Mouse (Mus musculus) heart, adult 2 months (tissue): ENCODE measurements at regions not wholly inside any gene's neighbourhood (a gene's known extent, or its start where the extent isn't known, plus 50 kb on each side); places are given as distances from the start of the nearest gene placed in this dataset.

ENCODE experiments used
- DNase-seq, 2 experiments: peaks; one replicate each; pipeline ENCODE4 v3.0.0; 2021
- H3K27ac ChIP-seq: fragments of 200-600 bp; 2 replicates; pipeline ENCODE4 v1.8.1; 2022
- H3K27me3 ChIP-seq: fragments of 200-500 bp; 2 replicates; pipeline ENCODE4 v1.6.1; 2012; ENCODE audit warnings: mild to moderate bottlenecking, low read length, inconsistent platforms, mixed read lengths; ENCODE audit not compliant: control insufficient read depth, insufficient read depth
- H3K36me3 ChIP-seq: fragments of 200-500 bp; 2 replicates; pipeline ENCODE4 v1.6.1; 2012; ENCODE audit warnings: low read length, inconsistent platforms; ENCODE audit not compliant: control insufficient read depth, insufficient read depth
- H3K4me1 ChIP-seq: fragments of 200-500 bp; 2 replicates; pipeline ENCODE4 v1.6.1; 2011; ENCODE audit warnings: low read length; ENCODE audit not compliant: control insufficient read depth, insufficient read depth
- H3K4me3 ChIP-seq: fragments of 200-600 bp; 2 replicates; pipeline ENCODE4 v1.8.1; 2022
- H3K79me2 ChIP-seq: fragments of 200-500 bp; replicated peaks from 2 replicates; pipeline ENCODE4 v1.6.1; 2012; ENCODE audit warnings: mild to moderate bottlenecking, inconsistent platforms, low read length, moderate library complexity, mixed read lengths; ENCODE audit not compliant: control insufficient read depth, insufficient read depth
- H3K9ac ChIP-seq: fragments of 200-500 bp; 2 replicates; pipeline ENCODE4 v1.6.1; 2012; ENCODE audit warnings: low read depth, mild to moderate bottlenecking, control low read depth, inconsistent platforms, low read length, mixed read lengths
- CTCF ChIP-seq: fragments of 200-600 bp; IDR thresholded peaks from 2 replicates; pipeline ENCODE4 v1.8.1; 2022; ENCODE audit warnings: antibody characterized with exemption, mild to moderate bottlenecking, moderate library complexity
- EP300 ChIP-seq: fragments of 200-500 bp; IDR thresholded peaks from 2 replicates; pipeline ENCODE4 v1.6.1; 2011; ENCODE audit warnings: low read depth, low read length, control low read depth; ENCODE audit not compliant: insufficient read depth
- POLR2A ChIP-seq: fragments of 200-500 bp; IDR thresholded peaks from 2 replicates; pipeline ENCODE4 v1.6.1; 2011; ENCODE audit warnings: mild to moderate bottlenecking, low read depth, low read length, control low read depth; ENCODE audit not compliant: insufficient read depth
- WGBS: fragments of 180-500 bp; shearing (Covaris S2); methylation state at CpG from one replicate; pipeline ENCODE4 v1.1.7; 2018; 5-methylcytosine and 5-hydroxymethylcytosine counted together
- intact Hi-C: fragments of 180-260 bp; cut with DNase I; formaldehyde crosslinking; loops from one replicate; pipeline ENCODE4 v1.15.1; 2025

DNA sequence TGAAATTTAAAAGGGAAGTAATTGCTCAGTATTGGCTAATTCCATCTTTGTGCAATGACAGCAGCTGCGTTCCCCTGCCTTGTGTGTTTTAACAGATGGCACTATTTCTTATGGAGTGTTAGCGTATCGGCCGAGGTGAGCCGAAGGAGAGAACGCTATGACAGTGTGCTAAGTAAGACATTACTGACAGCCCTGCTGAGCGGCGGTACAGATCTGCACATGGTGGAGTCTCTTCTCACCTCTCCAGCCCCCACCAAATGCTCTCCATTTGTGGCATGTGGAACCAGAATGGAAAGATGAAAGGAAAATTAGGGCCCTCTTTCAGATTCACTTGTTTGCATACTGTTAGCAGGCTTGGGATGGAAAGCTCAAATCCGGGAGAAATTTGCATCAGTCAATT lies 291.5 kb downstream of the Rnf144b start:
- Histone ChIP-seq H3K9ac (no peak overlapping the region), H3K79me2 (no peaks in the 10 kb centered on the region), H3K4me3 (no peak overlapping the region), H3K27ac (no peak overlapping the region), H3K36me3 (no peaks in the 10 kb centered on the region), H3K4me1 (no peaks in the 10 kb centered on the region), H3K27me3 (no peaks in the 10 kb centered on the region)
- 83% methylated on average over 9 of the region's 9 CpGs for WGBS
- intact Hi-C loops: no loop called here
- no peak for TF ChIP-seq CTCF
- no peak for TF ChIP-seq POLR2A
- TF ChIP-seq EP300: no peak
- no peak for DNase-seq

DNA sequence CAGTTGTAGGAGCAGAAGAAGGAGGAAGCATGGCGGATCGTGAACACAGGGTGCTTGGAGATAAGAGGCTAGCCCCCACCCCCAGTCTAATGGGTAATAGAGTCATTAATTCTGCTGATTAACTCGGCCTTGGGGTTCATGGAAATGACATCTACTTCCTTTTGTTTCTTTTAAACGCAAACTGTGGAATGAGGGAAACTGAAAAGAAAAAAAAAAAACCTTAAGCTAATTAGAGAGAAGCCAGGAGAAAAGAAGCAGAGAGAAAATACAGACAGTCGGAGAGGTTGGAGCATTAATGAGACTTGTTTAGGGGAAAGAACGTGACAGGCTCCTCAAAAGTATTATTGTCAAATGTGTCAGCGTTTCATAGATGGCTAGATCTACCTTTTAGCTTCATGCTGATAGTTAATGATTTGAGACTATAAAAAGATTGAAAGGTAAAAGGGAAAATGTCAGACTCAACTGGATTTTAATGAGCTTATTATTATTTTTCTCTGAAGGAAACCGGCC lies 307.5 kb downstream of the Rnf144b start:
- H3K27ac ChIP-seq: no peak overlapping the region
- H3K27me3 ChIP-seq: no peaks in the 10 kb centered on the region
- no peak overlapping the region for H3K4me3 ChIP-seq
- 57% methylated on average over 8 of the region's 8 CpGs for WGBS
- H3K79me2 ChIP-seq: no peaks in the 10 kb centered on the region
- intact Hi-C loops: no loop called here
- DNase-seq: no peak
- H3K9ac ChIP-seq: no peak overlapping the region
- TF ChIP-seq EP300 (no peak), CTCF (no peak), POLR2A (no peak)
- no peaks in the 10 kb centered on the region for H3K36me3 ChIP-seq
- H3K4me1 ChIP-seq: no peaks in the 10 kb centered on the region

DNA sequence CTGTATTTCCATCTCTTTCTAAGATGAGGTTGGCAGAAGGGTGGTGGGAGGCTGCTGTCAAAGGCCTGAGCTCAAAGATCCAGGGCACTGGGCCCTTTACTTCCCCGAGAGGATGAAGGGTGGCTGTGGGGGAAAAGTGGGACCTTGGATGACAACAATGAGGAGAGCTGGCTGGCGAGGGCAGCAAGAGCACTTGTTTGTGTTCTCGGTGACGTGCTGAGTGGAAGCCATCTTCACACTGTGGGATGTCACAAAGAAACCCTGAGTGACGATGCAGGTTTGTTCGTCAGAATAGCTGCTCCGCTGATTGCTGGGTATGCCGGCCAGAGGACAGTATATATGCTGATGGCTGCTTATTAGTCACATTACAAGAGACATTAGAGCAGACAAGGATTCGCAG lies 308.0 kb downstream of the Rnf144b start:
- H3K36me3 ChIP-seq: no peaks in the 10 kb centered on the region
- H3K4me1 ChIP-seq: no peaks in the 10 kb centered on the region
- no peak overlapping the region for H3K9ac ChIP-seq
- intact Hi-C loops: no loop called here
- TF ChIP-seq POLR2A (no peak), EP300 (no peak)
- 79% methylated on average over 9 of the region's 9 CpGs for WGBS
- no peak for DNase-seq
- no peaks in the 10 kb centered on the region for H3K79me2 ChIP-seq
- no peaks in the 10 kb centered on the region for H3K27me3 ChIP-seq
- no peak overlapping the region for H3K4me3 ChIP-seq
- no peak overlapping the region for H3K27ac ChIP-seq

DNA sequence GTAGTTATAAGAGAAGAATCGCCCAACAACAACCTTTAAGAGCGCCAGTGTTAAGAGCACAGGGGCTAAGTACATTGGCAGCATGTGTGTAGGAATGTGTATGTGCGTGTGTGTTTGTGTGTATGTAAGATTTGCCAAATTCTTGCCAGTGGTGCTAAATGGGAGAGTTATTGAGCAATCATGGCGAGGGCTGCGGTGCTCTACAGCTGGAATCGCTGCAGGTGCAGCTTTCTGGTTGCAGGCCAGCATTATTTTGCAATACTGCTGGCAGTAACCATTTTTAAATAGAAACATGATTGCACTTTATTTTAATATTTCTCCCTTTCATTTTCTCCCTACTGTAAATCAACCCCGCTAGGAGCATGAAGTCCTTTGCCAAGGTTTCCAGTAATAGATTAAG lies 313.2 kb downstream of the Rnf144b start:
- no peak overlapping the region for H3K9ac ChIP-seq
- no peaks in the 10 kb centered on the region for H3K27me3 ChIP-seq
- TF ChIP-seq EP300 (no peak), CTCF (no peak), POLR2A (no peak)
- WGBS: 86% methylated on average over 7 of the region's 7 CpGs
- intact Hi-C loops: no loop called here
- H3K79me2 ChIP-seq: no peaks in the 10 kb centered on the region
- no peak overlapping the region for H3K4me3 ChIP-seq
- no peaks in the 10 kb centered on the region for H3K4me1 ChIP-seq
- peak; percentile 20 to 23 for DNase-seq
- no peak overlapping the region for H3K27ac ChIP-seq
- no peaks in the 10 kb centered on the region for H3K36me3 ChIP-seq

DNA sequence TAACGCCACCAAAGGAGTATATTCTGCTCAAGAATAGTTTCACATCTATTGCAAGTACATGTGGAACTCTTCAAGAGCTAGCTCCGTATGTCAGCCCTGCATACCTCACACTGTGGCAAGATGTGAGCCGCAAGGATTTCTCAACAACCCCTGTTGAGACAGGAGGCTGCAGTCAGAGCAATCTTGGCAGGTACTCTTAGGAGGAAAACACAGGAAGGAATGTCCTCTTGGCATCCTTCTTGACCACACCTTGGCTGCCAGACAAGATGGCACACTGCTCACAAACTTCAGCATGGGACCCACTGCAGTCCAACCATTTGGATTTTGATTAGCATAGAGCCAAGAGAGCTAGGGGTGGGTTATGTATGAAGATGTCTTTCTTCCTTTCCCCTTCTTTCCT lies 322.4 kb downstream of the Rnf144b start:
- Histone ChIP-seq H3K27me3 (no peaks in the 10 kb centered on the region; the same call in 1 of the 2 replicates), H3K36me3 (no peaks in the 10 kb centered on the region), H3K4me3 (no peak overlapping the region), H3K4me1 (no peaks in the 10 kb centered on the region), H3K27ac (no peak overlapping the region), H3K79me2 (no peaks in the 10 kb centered on the region), H3K9ac (no peak overlapping the region)
- TF ChIP-seq EP300 (no peak), POLR2A (no peak), CTCF (no peak)
- WGBS: 75% methylated on average over 3 of the region's 3 CpGs
- DNase-seq: no peak
- intact Hi-C loops: no loop called here

DNA sequence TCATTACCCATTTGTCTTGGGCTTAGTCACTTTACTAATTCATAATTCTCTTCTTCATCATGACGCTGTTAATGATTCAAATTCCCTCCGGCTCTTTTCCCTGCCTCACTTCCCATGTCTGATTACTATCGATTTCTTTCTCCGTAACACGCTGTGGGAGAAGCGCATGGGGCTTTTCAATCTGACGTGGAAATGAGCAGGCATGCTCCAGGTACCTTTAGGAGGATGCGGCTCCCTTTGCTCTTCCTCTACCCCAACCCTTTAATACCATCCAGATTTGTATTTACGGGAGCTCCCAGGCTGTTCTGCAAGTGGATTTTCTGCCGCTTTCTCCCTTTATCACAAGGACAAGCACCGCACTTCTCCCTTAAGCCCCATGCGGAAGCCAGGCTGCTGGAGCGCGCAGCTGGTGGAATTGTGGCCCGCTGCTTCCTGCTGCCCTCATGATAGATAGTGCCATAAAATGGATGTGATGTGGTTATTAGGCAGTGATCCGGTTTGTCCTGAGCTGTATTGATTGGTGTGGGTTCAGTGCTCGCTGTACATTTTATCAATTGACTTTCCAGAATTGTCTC lies 329.8 kb downstream of the Rnf144b start:
- intact Hi-C loops: no loop called here
- no peaks in the 10 kb centered on the region for H3K27me3 ChIP-seq
- no peaks in the 10 kb centered on the region for H3K4me1 ChIP-seq
- no peaks in the 10 kb centered on the region for H3K79me2 ChIP-seq
- DNase-seq: no peak
- H3K4me3 ChIP-seq: no peak overlapping the region
- no peaks in the 10 kb centered on the region for H3K36me3 ChIP-seq
- H3K27ac ChIP-seq: no peak overlapping the region
- WGBS: 82% methylated on average over 17 of the region's 17 CpGs
- TF ChIP-seq POLR2A: no peak
- no peak for TF ChIP-seq CTCF
- H3K9ac ChIP-seq: no peak overlapping the region
